Mouse (Mus musculus): ENCODE results near the gene Plekha8. TPM values are rescaled to one million over a fixed set of nuclear protein-coding genes. Genes with fewer than 3 reads are reported as not detected.
A peak's percentile ranks its signal among the peaks of the same experiment; 100 is the strongest.

Gene Plekha8
- polyA plus RNA-seq, 1 experiment from 2014 or later: 24.6 TPM

DNA sequence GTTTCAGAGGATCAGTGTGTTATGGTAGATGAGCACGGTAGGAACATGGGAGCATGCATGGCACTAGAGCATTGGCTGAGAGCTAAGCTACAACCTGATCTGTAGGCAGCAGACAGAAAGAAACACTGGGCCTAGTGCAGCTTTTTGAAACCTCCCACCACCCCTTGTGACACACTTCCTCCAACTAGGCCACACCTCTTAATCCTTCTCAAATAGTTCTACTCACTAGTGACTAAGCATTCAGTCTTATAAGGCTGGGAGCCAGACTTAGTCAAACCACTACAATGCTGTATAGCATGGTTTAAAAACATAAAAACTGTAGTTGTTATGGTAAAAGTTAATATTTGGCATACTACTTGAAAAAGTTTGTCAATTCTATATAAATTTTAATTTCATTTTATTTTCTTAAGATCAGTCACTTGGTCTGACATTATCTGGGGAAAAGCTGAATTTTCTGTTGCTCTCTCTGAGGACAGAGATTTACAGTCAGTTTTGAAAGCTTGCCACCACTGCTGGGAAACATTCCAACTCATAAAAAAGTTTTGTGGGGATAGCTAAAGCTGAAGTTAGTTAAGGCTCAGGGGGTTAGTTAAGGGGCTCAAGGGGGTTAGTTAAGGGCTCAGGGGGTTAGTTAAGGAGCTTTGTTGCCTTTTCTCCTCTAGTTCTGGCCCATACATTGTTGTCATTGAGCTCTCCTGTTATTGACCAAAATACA, 9.2 kb downstream of the Plekha8 start:
- WGBS: 95% methylated on average over 1 of the region's 1 CpGs

DNA sequence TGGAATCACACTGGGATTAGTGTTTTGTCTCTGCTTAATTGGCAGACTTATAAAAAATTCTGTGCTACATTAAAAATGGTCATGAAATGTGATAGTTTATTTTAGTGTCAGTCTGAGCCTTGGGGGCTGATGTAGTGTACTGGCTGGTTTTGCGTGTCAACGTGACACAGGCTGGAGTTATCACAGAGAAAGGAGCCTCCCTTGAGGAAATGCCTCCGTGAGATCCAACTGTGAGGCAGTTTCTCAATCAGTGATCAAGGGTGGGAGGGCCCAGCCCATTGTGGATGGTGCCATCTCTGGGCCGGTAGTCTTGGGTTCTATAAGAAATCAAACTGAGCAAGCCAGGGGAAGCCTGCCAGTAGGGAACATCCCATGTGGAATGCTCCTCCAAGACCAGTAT, 11.3 kb downstream of the Plekha8 start:
- ATAC-seq (ENCODE audit: insufficient number of reproducible peaks, insufficient read depth, low FRiP score, low TSS enrichment, low read depth): no peak
- peaks cover 16% of the 10 kb centered on the region for H3K36me3 ChIP-seq
- H3K4me1 ChIP-seq (replicated peaks): peaks cover 13% of the 10 kb centered on the region
- H3K4me2 ChIP-seq: no peak overlapping the region
- 73% methylated on average over 4 of the region's 4 CpGs for WGBS
- H3K27ac ChIP-seq: no peak overlapping the region
- H3K4me3 ChIP-seq (replicated peaks): no peak overlapping the region
- H3K27me3 ChIP-seq: no peaks in the 10 kb centered on the region
- peaks cover 20% of the 10 kb centered on the region; the same call in 1 of the 2 replicates for H3K9me3 ChIP-seq
- H3K9ac ChIP-seq (replicated peaks): no peak overlapping the region

More for the DNA sequence above, 9.2 kb downstream of the Plekha8 start:
- H3K4me2 ChIP-seq: no peak overlapping the region
- H3K4me1 ChIP-seq (replicated peaks): peaks cover 13% of the 10 kb centered on the region
- peaks cover 14% of the 10 kb centered on the region; the same call in 1 of the 2 replicates for H3K9me3 ChIP-seq
- H3K9ac ChIP-seq (replicated peaks): no peak overlapping the region
- H3K27ac ChIP-seq: peak overlapping the region; percentile 29; the same call in 1 of the 2 replicates
- H3K4me3 ChIP-seq (replicated peaks): no peak overlapping the region
- ATAC-seq (ENCODE audit: insufficient number of reproducible peaks, insufficient read depth, low FRiP score, low TSS enrichment, low read depth): no peak
- no peaks in the 10 kb centered on the region for H3K27me3 ChIP-seq
- H3K36me3 ChIP-seq: peaks cover 16% of the 10 kb centered on the region; the same call in 1 of the 2 replicates

DNA sequence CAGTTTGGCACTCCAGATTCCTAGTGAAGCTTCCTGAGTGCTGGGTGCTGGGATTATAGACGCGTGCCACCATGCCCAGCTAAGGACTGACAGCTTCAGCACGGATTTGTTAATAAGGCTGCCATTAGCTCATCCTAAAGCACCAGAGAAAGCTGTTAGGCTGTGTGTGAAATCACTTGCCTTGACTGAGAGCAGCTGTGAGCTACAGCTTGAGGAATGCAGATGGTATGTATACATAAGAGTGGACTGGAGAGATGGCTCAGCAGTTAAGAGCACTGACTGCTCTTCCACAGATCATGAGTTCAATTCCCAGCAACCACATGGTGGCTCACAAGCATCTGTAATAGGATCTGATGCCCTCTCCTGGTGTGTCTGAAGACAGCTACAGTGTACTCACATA, 22.5 kb downstream of the Plekha8 start:
- H3K9me3 ChIP-seq: no peaks in the 10 kb centered on the region
- no peak overlapping the region for H3K9ac ChIP-seq (replicated peaks)
- no peak for ATAC-seq (ENCODE audit: insufficient number of reproducible peaks, insufficient read depth, low FRiP score, low TSS enrichment, low read depth)
- peaks cover 39% of the 10 kb centered on the region for H3K36me3 ChIP-seq
- no peak overlapping the region for H3K27ac ChIP-seq
- no peak overlapping the region for H3K4me3 ChIP-seq (replicated peaks)
- H3K4me2 ChIP-seq: no peak overlapping the region
- H3K4me1 ChIP-seq (replicated peaks): no peaks in the 10 kb centered on the region
- no peaks in the 10 kb centered on the region for H3K27me3 ChIP-seq
- 77% methylated on average over 3 of the region's 3 CpGs for WGBS

DNA sequence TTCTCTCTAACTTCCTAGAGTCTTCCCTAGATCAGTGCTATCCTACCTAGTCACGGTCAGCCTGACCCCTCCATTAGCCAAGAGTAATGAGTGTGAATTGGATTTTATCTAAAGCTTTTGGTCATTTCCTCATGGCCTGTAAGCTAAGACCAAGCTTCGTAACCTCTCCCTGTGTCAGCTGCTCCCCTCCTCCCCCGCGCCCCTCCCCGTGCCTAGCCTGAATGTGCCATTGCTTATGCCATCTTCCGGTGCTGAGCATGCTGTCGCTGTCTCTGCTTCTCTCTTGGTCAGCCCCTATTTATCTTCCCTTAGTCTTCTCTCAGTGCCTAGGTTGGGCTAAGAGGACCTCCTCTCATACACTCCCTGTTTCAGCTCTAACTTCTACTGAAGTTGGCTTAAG, 24.6 kb downstream of the Plekha8 start:
- Histone ChIP-seq H3K4me3 (replicated peaks) (no peak overlapping the region), H3K4me2 (no peak overlapping the region), H3K36me3 (peaks cover 55% of the 10 kb centered on the region), H3K4me1 (replicated peaks) (no peaks in the 10 kb centered on the region), H3K9me3 (no peaks in the 10 kb centered on the region), H3K27ac (no peak overlapping the region), H3K9ac (replicated peaks) (no peak overlapping the region), H3K27me3 (no peaks in the 10 kb centered on the region)
- no peak for ATAC-seq (ENCODE audit: insufficient number of reproducible peaks, insufficient read depth, low FRiP score, low TSS enrichment, low read depth)
- 86% methylated on average over 7 of the region's 7 CpGs for WGBS

DNA sequence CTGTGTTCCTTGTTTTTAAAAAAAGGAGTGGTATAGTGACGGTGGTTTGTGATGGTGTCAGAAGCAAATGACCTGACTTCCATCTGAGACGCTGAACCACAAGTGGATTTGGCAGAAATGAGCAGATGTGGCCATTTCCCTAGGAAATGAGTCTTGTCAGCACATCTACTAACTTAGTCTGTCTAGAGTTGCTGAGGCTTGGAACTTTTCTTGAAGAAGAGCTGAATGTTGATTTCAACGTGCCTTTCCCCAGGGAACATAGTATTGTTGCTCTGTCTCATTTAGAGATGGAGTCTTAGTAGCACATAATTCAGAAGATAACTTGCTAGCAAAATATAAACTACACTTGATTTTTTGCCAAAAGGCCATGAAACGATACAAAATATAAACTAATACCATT, 25.4 kb downstream of the Plekha8 start:
- Histone ChIP-seq H3K9me3 (no peaks in the 10 kb centered on the region), H3K4me2 (no peak overlapping the region), H3K4me1 (replicated peaks) (no peaks in the 10 kb centered on the region), H3K27me3 (no peaks in the 10 kb centered on the region), H3K36me3 (peaks cover 56% of the 10 kb centered on the region), H3K4me3 (replicated peaks) (no peak overlapping the region), H3K9ac (replicated peaks) (no peak overlapping the region), H3K27ac (no peak overlapping the region)
- WGBS: 70% methylated on average over 4 of the region's 4 CpGs
- no peak for ATAC-seq (ENCODE audit: insufficient number of reproducible peaks, insufficient read depth, low FRiP score, low TSS enrichment, low read depth)

DNA sequence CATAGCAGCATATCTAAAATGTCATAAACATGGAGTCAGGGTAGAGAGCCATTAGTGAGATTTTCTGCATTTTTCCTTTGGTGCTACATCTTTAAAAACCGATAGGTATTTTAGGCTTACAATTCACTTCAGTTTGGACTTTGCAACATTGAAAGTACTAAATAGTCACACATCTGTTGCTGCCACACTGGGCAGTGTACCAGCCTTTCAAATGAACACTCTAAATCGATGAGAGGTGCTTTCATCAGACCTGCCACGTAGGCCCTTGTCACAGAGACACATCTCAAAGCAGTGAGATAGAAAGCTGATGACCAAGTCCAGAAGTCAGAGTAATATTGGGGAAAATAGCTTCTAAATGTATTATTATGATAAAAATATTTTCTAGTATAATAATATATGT, 33.5 kb downstream of the Plekha8 start:
- H3K4me3 ChIP-seq (replicated peaks): no peak overlapping the region
- H3K9me3 ChIP-seq: no peaks in the 10 kb centered on the region
- WGBS: 90% methylated on average over 3 of the region's 3 CpGs
- H3K27me3 ChIP-seq: no peaks in the 10 kb centered on the region
- H3K9ac ChIP-seq (replicated peaks): no peak overlapping the region
- H3K27ac ChIP-seq: no peak overlapping the region
- no peaks in the 10 kb centered on the region for H3K4me1 ChIP-seq (replicated peaks)
- peaks cover 64% of the 10 kb centered on the region for H3K36me3 ChIP-seq
- no peak for ATAC-seq (ENCODE audit: insufficient number of reproducible peaks, insufficient read depth, low FRiP score, low TSS enrichment, low read depth)
- no peak overlapping the region for H3K4me2 ChIP-seq

DNA sequence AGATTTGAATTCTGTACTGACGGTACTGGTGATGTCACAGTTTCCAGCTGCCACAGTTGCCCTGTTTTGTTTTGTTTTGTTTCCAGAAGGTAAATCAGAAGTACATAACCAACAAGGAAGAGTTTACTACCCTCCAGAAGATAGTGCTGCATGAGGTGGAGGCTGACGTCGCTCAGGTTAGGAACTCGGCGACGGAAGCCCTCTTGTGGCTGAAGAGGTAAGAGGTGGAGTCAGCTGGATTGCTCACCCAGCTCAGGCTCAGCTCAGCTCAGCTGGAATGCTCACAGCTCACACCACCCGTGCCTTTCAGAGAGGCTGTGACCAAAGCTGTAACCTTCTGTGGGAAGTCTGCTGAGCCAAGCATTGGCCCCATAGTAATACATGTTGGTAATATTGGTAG, 34.8 kb downstream of the Plekha8 start:
- Histone ChIP-seq H3K9ac (replicated peaks) (no peak overlapping the region), H3K4me2 (no peak overlapping the region), H3K9me3 (no peaks in the 10 kb centered on the region), H3K36me3 (peaks cover 64% of the 10 kb centered on the region), H3K27me3 (no peaks in the 10 kb centered on the region), H3K4me1 (replicated peaks) (no peaks in the 10 kb centered on the region), H3K27ac (no peak overlapping the region), H3K4me3 (replicated peaks) (no peak overlapping the region)
- ATAC-seq (ENCODE audit: insufficient number of reproducible peaks, insufficient read depth, low FRiP score, low TSS enrichment, low read depth): no peak
- 32% methylated on average over 7 of the region's 7 CpGs for WGBS

DNA sequence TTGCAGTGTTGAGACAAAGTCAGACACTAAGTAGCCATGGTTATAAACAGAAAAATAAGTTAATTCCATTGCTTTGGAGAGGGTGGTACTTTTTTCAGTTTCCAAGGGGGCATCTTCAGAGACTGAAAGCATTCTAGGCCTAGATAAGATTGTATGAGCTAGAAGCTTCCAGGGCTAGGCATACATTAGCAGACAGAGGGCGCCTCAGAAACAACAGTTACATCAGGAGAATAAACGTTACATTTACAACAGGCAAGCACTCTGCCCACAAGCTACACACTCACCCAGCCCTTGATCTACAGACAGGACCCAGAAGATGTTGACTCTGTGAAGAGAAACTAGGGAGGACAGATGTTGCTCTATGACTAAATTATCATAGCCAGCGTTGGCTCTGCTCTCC, 36.6 kb downstream of the Plekha8 start:
- WGBS: 44% methylated on average over 3 of the region's 3 CpGs
- Histone ChIP-seq H3K4me3 (replicated peaks) (no peak overlapping the region), H3K27ac (no peak overlapping the region), H3K36me3 (peaks cover 58% of the 10 kb centered on the region), H3K27me3 (no peaks in the 10 kb centered on the region), H3K9ac (replicated peaks) (no peak overlapping the region), H3K4me2 (no peak overlapping the region), H3K9me3 (no peaks in the 10 kb centered on the region), H3K4me1 (replicated peaks) (no peaks in the 10 kb centered on the region)
- no peak for ATAC-seq (ENCODE audit: insufficient number of reproducible peaks, insufficient read depth, low FRiP score, low TSS enrichment, low read depth)

DNA sequence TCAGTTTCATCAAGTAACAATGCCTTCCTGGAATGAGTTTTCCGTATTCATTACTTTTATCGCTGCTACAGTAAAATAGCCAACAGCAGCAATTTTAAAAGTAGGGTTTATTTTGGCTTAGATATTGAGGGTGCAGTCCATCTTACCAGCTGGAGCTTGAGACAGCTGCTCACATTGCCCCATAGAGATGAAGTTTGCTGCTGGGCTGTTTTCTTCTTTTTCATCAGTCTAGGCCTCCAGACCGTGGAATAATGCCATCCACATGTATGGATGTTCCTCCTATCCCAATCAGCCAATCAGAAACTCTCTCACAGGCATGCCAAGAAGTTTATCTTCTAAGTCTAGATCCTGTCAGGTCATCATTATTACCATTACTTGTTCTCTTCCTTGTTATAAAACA, 45.0 kb downstream of the Plekha8 start:
- Histone ChIP-seq H3K9me3 (no peaks in the 10 kb centered on the region), H3K4me1 (replicated peaks) (no peaks in the 10 kb centered on the region), H3K36me3 (peaks cover 41% of the 10 kb centered on the region), H3K9ac (replicated peaks) (no peak overlapping the region), H3K27me3 (no peaks in the 10 kb centered on the region), H3K27ac (no peak overlapping the region), H3K4me2 (no peak overlapping the region), H3K4me3 (replicated peaks) (no peak overlapping the region)
- ATAC-seq (ENCODE audit: insufficient number of reproducible peaks, insufficient read depth, low FRiP score, low TSS enrichment, low read depth): no peak
- 91% methylated on average over 3 of the region's 3 CpGs for WGBS

DNA sequence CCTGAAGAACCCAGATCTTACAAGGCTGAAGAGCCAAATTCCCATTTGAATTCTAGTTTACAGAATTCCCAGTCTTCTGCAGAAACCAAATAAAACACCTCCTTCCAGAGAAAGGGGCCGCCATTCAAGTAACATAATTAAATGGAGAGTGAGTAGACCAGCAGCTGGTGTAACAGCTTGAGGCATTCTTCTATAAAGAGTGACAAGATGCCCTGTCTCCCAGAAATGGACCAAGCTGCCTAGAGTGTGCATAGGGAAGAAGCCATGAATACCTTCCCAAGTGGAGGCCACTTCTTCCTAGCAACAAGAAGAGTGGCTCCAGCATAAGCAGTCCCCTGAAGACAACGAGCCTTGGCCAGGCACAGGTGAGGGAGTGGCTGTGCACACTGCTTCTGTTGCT, 47.0 kb downstream of the Plekha8 start:
- Histone ChIP-seq H3K9ac (replicated peaks) (no peak overlapping the region), H3K4me3 (replicated peaks) (no peak overlapping the region), H3K9me3 (no peaks in the 10 kb centered on the region), H3K27me3 (no peaks in the 10 kb centered on the region), H3K36me3 (peaks cover 37% of the 10 kb centered on the region), H3K4me1 (replicated peaks) (no peaks in the 10 kb centered on the region), H3K27ac (no peak overlapping the region), H3K4me2 (no peak overlapping the region)
- WGBS: 86% methylated on average over 2 of the region's 2 CpGs
- no peak for ATAC-seq (ENCODE audit: insufficient number of reproducible peaks, insufficient read depth, low FRiP score, low TSS enrichment, low read depth)

DNA sequence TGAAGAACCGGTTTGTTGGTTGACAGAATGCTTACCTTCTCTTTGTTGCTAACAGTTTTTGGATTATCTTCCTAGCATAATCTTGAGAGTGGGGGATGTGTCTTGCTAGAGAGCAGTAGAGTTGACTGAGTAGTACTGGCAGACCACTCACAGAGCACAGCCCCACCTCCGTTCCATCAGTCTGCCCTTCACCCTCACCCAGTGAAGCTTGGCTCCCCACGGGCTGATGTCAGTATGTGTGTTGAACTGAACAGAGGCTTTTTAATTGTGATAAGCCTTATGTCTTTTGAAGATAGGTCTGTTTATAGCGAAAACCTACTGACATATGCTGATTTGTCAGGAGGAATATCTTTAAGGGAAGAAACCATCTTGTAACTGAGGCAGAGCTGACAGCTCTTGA, 48.3 kb downstream of the Plekha8 start:
- no peak overlapping the region for H3K9ac ChIP-seq (replicated peaks)
- 90% methylated on average over 4 of the region's 4 CpGs for whole genome bisulfite sequencing
- no peak overlapping the region for H3K27ac ChIP-seq
- H3K4me3 ChIP-seq (replicated peaks): no peak overlapping the region
- H3K27me3 ChIP-seq: no peaks in the 10 kb centered on the region
- ATAC-seq (ENCODE audit: insufficient number of reproducible peaks, insufficient read depth, low FRiP score, low TSS enrichment, low read depth): no peak
- H3K4me2 ChIP-seq: no peak overlapping the region
- H3K9me3 ChIP-seq: no peaks in the 10 kb centered on the region
- peaks cover 28% of the 10 kb centered on the region for H3K36me3 ChIP-seq
- H3K4me1 ChIP-seq (replicated peaks): no peaks in the 10 kb centered on the region

DNA sequence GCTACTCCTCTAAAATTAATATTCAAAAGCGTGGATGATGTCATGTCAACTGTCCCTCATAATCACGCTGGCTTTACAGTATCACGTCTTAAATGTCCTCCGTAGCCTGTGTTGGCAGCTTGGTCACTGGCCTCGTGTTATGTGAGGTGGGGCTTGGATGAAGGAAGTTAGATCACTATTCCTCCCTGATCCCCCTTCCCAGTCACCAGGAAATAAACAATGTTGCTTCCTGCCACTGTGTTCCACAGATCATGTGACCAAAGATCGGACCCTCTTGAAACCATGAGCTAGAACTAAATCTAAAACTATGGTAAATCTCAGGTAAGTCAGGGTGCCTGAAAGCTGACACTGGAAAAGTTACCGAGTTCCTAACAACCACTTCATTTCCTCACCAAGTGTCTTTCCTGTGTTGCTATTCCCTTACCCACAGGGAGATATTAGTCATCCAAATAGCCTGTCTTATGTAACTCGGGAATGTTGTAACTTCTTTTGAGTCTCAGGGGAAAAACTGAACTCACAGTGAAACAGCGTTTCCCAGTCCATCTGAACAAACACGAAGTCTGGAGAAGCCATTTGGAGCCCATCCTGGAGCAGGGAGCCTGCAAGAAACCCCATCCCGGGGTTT, 60.7 kb downstream of the Plekha8 start:
- WGBS: 82% methylated on average over 11 of the region's 11 CpGs
- H3K27me3 ChIP-seq: no peaks in the 10 kb centered on the region
- H3K9ac ChIP-seq (replicated peaks): no peak overlapping the region
- no peaks in the 10 kb centered on the region for H3K36me3 ChIP-seq
- H3K9me3 ChIP-seq: no peaks in the 10 kb centered on the region
- no peak overlapping the region for H3K27ac ChIP-seq
- H3K4me3 ChIP-seq (replicated peaks): no peak overlapping the region
- no peak overlapping the region for H3K4me2 ChIP-seq
- no peaks in the 10 kb centered on the region for H3K4me1 ChIP-seq (replicated peaks)
- ATAC-seq (ENCODE audit: insufficient number of reproducible peaks, insufficient read depth, low FRiP score, low TSS enrichment, low read depth): no peak
